ENCODE assay signal across 20 mouse cellular contexts in the genomic region with DNA sequence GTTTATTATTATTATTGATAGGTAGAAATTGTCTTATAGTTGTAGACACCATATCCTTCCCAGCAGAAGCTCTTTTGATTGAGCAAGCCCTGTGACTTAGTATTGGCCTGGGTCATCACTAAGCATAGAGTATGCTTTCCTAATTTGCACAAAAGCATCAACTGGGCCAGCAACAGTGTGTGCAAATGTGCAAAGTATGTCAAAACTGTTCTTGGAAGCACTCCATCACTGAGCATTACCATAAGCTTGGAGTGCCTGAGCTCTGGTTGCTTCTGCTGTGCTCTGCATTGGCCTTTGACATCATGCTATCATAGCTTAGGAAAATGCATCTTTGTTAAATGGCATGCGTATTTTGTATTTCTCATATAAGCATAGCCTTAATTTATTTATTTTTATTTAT.
"Had no signal": no experiment of that assay in that cellular context is flagged by ENCODE, and none has a peak within 500 bp of the region (broad histone marks: within the 10 kb centered on the region; RNA-seq: fewer than 3 reads in every experiment).

No protein-coding gene starts in this region.

- H3K36me3 ChIP-seq: liver, embryonic 15.5 days; midbrain, embryonic 10.5 days; midbrain, embryonic 13.5 days; neural tube, embryonic 13.5 days; neural tube, embryonic 15.5 days had no signal

- H3K4me2 ChIP-seq: liver, embryonic 15.5 days; lung, embryonic 14.5 days; midbrain, embryonic 13.5 days; neural tube, embryonic 13.5 days; neural tube, embryonic 15.5 days had no signal

- H3K4me1 ChIP-seq: liver, embryonic 15.5 days had no signal

- H3K27me3 ChIP-seq: liver, embryonic 15.5 days; midbrain, embryonic 13.5 days had no signal

- H3K27ac ChIP-seq: liver, embryonic 15.5 days; midbrain, embryonic 10.5 days; midbrain, embryonic 13.5 days; neural tube, embryonic 13.5 days; neural tube, embryonic 15.5 days had no signal

- H3K9ac ChIP-seq: liver, embryonic 15.5 days; lung, embryonic 14.5 days; midbrain, embryonic 13.5 days; neural tube, embryonic 13.5 days; neural tube, embryonic 15.5 days had no signal

- H3K4me3 ChIP-seq: liver, embryonic 15.5 days; midbrain, embryonic 10.5 days; midbrain, embryonic 13.5 days; myocyte; neural tube, embryonic 13.5 days; neural tube, embryonic 15.5 days had no signal

- DNase-seq: lung, adult 18-20 months; lung, embryonic 14.5 days; lung, postnatal 14 days; lung, postnatal 36 days; retina, postnatal 1 day; right cerebral cortex, adult 18-20 months; right cerebral cortex, postnatal 25 days; right cerebral cortex, postnatal 4 days; spleen, adult 18-20 months; thymus, adult 18-20 months; thymus, postnatal 14 days; thymus, postnatal 36 days had no signal

- ATAC-seq: lung, postnatal 0 days; midbrain, embryonic 13.5 days; midbrain, embryonic 16.5 days had no signal

- H3K9me3 ChIP-seq: liver, embryonic 15.5 days; midbrain, embryonic 10.5 days; midbrain, embryonic 13.5 days; neural tube, embryonic 13.5 days; neural tube, embryonic 15.5 days had no signal
